Comparison of ENCODE assay signal across 27 mouse cellular contexts in the genomic region with DNA sequence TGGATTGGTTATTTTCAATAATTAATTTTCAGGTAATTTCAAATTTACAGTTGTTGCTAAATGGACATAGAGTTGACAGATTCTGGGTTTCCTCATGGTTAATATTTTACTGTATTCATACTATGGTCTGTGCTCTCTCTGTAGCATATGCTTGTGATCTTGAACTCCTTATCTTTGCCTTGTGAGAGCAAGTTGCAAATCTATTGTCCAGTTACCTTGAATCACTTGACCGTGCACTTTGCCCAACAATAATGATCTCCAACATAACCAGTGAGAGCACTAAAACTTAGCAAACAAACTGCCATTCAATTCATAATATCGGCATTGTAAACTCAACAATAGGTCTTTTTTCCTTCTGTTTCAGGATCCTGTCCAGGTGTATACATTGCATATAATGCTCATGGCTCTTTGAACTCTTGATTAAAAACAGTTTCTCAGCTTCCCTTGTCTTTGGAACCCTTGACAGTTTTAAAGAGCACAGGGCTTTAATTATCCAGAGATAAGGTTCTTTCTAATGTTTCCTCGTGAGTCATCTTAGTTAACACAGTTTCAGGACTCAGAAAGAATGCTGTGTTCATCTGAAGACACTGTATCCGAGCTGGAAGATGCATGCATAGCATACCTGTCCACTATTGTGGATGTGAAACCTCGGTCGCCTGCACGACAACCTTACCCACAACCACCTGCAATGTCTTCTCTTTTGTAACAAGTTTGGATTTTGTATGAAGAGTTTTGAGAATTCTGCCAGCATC. TPM values are rescaled to one million over a fixed set of nuclear protein-coding genes. Genes with fewer than 3 reads are reported as not detected.
DNase-seq lines count a peak whose midpoint lies in the region; ATAC-seq lines count a peak whose summit lies in the region.
"Had no signal": no experiment of that assay in that cellular context is flagged by ENCODE, and none has a peak within 500 bp of the region (broad histone marks: within the 10 kb centered on the region; RNA-seq: fewer than 3 reads in every experiment).

No protein-coding gene starts in this region.

- H3K4me1 ChIP-seq in heart, embryonic 10.5 days: peaks cover 40% of the 10 kb centered on the region
- H3K4me1 ChIP-seq in heart, embryonic 16.5 days (ENCODE audit: control insufficient read depth, insufficient read depth, low read length): peaks cover 36% of the 10 kb centered on the region
- peaks cover 5% of the 10 kb centered on the region; the same call in 1 of the 2 replicates for H3K4me1 ChIP-seq in intestine, embryonic 15.5 days (replicated peaks)
- no peaks in the 10 kb centered on the region for H3K4me1 ChIP-seq in stomach, embryonic 15.5 days
- H3K4me1 ChIP-seq: midbrain, embryonic 15.5 days had no signal

- no peak for DNase-seq in heart, embryonic 10.5 days (ENCODE audit: low spot score)
- no peak for DNase-seq in heart, adult 18-20 months
- DNase-seq in heart, adult 9 months (ENCODE audit: low spot score in 2 of 2): no peak
- no peak for DNase-seq in lung, postnatal 25 days (ENCODE audit: low spot score)
- DNase-seq in right cerebral cortex, postnatal 4 days: no peak
- DNase-seq: adrenal gland, adult 8-10 months; cerebellum, adult 8-10 months; cerebellum, postnatal 25 days; gastrocnemius, postnatal 14 days; kidney, adult 11 months; kidney, postnatal 25 days; lung, adult 18-20 months; right cerebral cortex, adult 18-20 months; thymus, postnatal 14 days had no signal

- H3K27me3 ChIP-seq in heart, embryonic 10.5 days (ENCODE audit: insufficient read depth, poor library complexity, severe bottlenecking): no peaks in the 10 kb centered on the region
- H3K27me3 ChIP-seq in heart, embryonic 16.5 days (ENCODE audit: control insufficient read depth, insufficient read depth, low read length): no peaks in the 10 kb centered on the region
- H3K27me3 ChIP-seq in intestine, embryonic 15.5 days (replicated peaks): no peaks in the 10 kb centered on the region
- H3K27me3 ChIP-seq in stomach, embryonic 15.5 days (replicated peaks): no peaks in the 10 kb centered on the region
- H3K27me3 ChIP-seq: embryonic facial prominence, embryonic 15.5 days; forebrain, embryonic 13.5 days; hindbrain, embryonic 15.5 days; kidney, embryonic 15.5 days; limb, embryonic 13.5 days; liver, embryonic 12.5 days; midbrain, embryonic 15.5 days had no signal

- no peak overlapping the region for H3K4me2 ChIP-seq in heart, embryonic 16.5 days (ENCODE audit: low read depth, low read length)
- peak overlapping the region; percentile 33 for H3K4me2 ChIP-seq in intestine, embryonic 15.5 days (replicated peaks)
- no peak overlapping the region for H3K4me2 ChIP-seq in stomach, embryonic 15.5 days
- H3K4me2 ChIP-seq: embryonic facial prominence, embryonic 15.5 days; forebrain, embryonic 13.5 days; hindbrain, embryonic 15.5 days; kidney, embryonic 15.5 days; limb, embryonic 13.5 days; midbrain, embryonic 15.5 days had no signal

- 0 out of 2 replicates have a peak overlapping the region, but pooled peaks have one; percentile 79 for H3K27ac ChIP-seq in heart, embryonic 10.5 days
- H3K27ac ChIP-seq in heart, embryonic 16.5 days (ENCODE audit: low read length): peak overlapping the region; percentile 65; the same call in 1 of the 2 replicates
- peak overlapping the region; percentile 84 for H3K27ac ChIP-seq in intestine, embryonic 15.5 days
- peak overlapping the region; percentile 23 for H3K27ac ChIP-seq in stomach, embryonic 15.5 days
- H3K27ac ChIP-seq: embryonic facial prominence, embryonic 10.5 days; embryonic facial prominence, embryonic 15.5 days; forebrain, embryonic 13.5 days; hindbrain, embryonic 15.5 days; limb, embryonic 13.5 days; liver, embryonic 12.5 days; macrophage; midbrain, embryonic 15.5 days had no signal

- no peaks in the 10 kb centered on the region for H3K9me3 ChIP-seq in heart, embryonic 10.5 days
- no peaks in the 10 kb centered on the region for H3K9me3 ChIP-seq in heart, embryonic 16.5 days (replicated peaks; ENCODE audit: control insufficient read depth, low read length)
- no peaks in the 10 kb centered on the region for H3K9me3 ChIP-seq in intestine, embryonic 15.5 days
- no peaks in the 10 kb centered on the region for H3K9me3 ChIP-seq in stomach, embryonic 15.5 days
- H3K9me3 ChIP-seq: embryonic facial prominence, embryonic 15.5 days; forebrain, embryonic 13.5 days; hindbrain, embryonic 15.5 days; kidney, embryonic 15.5 days; limb, embryonic 13.5 days; liver, embryonic 12.5 days; midbrain, embryonic 15.5 days had no signal

- ATAC-seq in heart, embryonic 16.5 days (replicated peaks; ENCODE audit: extremely low read depth, insufficient read depth, low FRiP score): no peak
- ATAC-seq in intestine, embryonic 15.5 days: peak; percentile 90
- ATAC-seq in stomach, embryonic 15.5 days (ENCODE audit: insufficient read depth, low FRiP score, low read depth): peak; percentile 44; the same call in 1 of the 2 replicates
- ATAC-seq: forebrain, embryonic 13.5 days; liver, embryonic 12.5 days; lung, postnatal 0 days; midbrain, embryonic 15.5 days had no signal

- H3K4me3 ChIP-seq in heart, embryonic 10.5 days: no peak overlapping the region
- no peak overlapping the region for H3K4me3 ChIP-seq in heart, embryonic 16.5 days (ENCODE audit: low read length)
- H3K4me3 ChIP-seq in intestine, embryonic 15.5 days (replicated peaks): no peak overlapping the region
- H3K4me3 ChIP-seq in stomach, embryonic 15.5 days (replicated peaks): no peak overlapping the region
- H3K4me3 ChIP-seq: embryonic facial prominence, embryonic 10.5 days; embryonic facial prominence, embryonic 15.5 days; forebrain, embryonic 13.5 days; hindbrain, embryonic 15.5 days; kidney, embryonic 15.5 days; limb, embryonic 13.5 days; liver, embryonic 12.5 days; midbrain, embryonic 15.5 days had no signal

- WGBS in heart, embryonic 10.5 days: 69% methylated on average over 7 of the region's 7 CpGs
- 69% methylated on average over 7 of the region's 7 CpGs for WGBS in heart, embryonic 16.5 days
- WGBS in intestine, embryonic 15.5 days: 58% methylated on average over 7 of the region's 7 CpGs
- 68% methylated on average over 7 of the region's 7 CpGs for WGBS in stomach, embryonic 15.5 days

- H3K9ac ChIP-seq in heart, embryonic 16.5 days (ENCODE audit: low read length): no peak overlapping the region
- no peak overlapping the region for H3K9ac ChIP-seq in intestine, embryonic 15.5 days
- H3K9ac ChIP-seq in stomach, embryonic 15.5 days: no peak overlapping the region
- H3K9ac ChIP-seq: embryonic facial prominence, embryonic 15.5 days; forebrain, embryonic 13.5 days; hindbrain, embryonic 15.5 days; kidney, embryonic 15.5 days; limb, embryonic 13.5 days; liver, embryonic 12.5 days; midbrain, embryonic 15.5 days had no signal

- no peaks in the 10 kb centered on the region for H3K36me3 ChIP-seq in heart, embryonic 10.5 days
- no peaks in the 10 kb centered on the region for H3K36me3 ChIP-seq in heart, embryonic 16.5 days (ENCODE audit: control insufficient read depth, insufficient read depth)
- H3K36me3 ChIP-seq in intestine, embryonic 15.5 days: no peaks in the 10 kb centered on the region
- H3K36me3 ChIP-seq in stomach, embryonic 15.5 days: no peaks in the 10 kb centered on the region
- H3K36me3 ChIP-seq: embryonic facial prominence, embryonic 10.5 days; embryonic facial prominence, embryonic 15.5 days; hindbrain, embryonic 15.5 days; kidney, embryonic 15.5 days; limb, embryonic 13.5 days; liver, embryonic 12.5 days; midbrain, embryonic 15.5 days had no signal

RNA-seq across cellular contexts. Expression of gene Cers6, which starts 38.7 kb away (rescaled TPM):
- 23.5 and 28.8 TPM in 2 replicates for polyA plus RNA-seq in heart, embryonic 10.5 days (2016; fragmentation: Nextera tagmentation; extraction: Ambion mirVana)
- total RNA-seq in heart, adult 18-20 months (2021): 10 to 100 TPM in 1 of 2 experiments, 1 to 10 TPM in 1; 7.9 to 11.4 TPM
- 22.3 and 22.8 TPM in 2 replicates for polyA plus RNA-seq in heart, embryonic 16.5 days (2015; fragmentation: Nextera tagmentation; extraction: Ambion mirVana)
- polyA plus RNA-seq in intestine, embryonic 15.5 days (2015; fragmentation: Nextera tagmentation; extraction: Ambion mirVana): 37.9 and 40.5 TPM in 2 replicates
- 25.7 and 30.4 TPM in 2 replicates for polyA plus RNA-seq in stomach, embryonic 15.5 days (2015; fragmentation: Nextera tagmentation; extraction: Ambion mirVana)

Comparison
In these comparisons a context has a peak if more than half of its experiments do, and no peak if none do; other contexts are left out.
1. H3K27ac ChIP-seq: peak in every context shown above with its lines; median percentile 84 in intestine, embryonic 15.5 days; 79 in heart, embryonic 10.5 days; 65 in heart, embryonic 16.5 days; 23 in stomach, embryonic 15.5 days.